Mouse (Mus musculus): Measurements from ENCODE around the gene Tssk1. TPM values are rescaled to one million over a fixed set of nuclear protein-coding genes. Genes with fewer than 3 reads are reported as not detected.

The Tssk1 gene
- polyA plus RNA-seq (2021; fragmentation: Nextera tagmentation) = not detected in 2 replicates
- long read RNA-seq, experiment 1 = 0 reads
- long read RNA-seq, experiment 2 = 0 reads

DNA sequence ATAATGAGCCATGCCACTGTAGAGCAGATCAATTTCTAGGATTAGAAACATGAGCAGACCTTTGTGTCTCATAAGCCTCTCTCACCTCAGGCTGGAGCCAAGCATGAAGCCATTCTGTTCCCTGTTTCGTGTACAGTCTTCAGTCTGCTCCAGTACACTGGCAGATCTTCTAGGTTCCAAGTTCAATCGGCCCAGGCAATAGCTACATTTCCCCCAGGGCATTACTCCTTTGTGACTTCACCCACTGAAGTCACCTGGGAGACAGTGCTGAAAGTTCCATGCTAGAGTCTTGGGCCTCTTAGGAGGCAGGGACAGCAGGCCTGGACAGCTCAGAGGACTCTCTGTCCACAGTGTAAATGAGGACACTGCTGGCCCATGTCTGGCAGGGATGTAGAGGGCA, at the start of gene Tssk1:
TSS of gene Tssk1 (plus strand) at position 301 of the 400 bp plus-strand sequence.

DNA sequence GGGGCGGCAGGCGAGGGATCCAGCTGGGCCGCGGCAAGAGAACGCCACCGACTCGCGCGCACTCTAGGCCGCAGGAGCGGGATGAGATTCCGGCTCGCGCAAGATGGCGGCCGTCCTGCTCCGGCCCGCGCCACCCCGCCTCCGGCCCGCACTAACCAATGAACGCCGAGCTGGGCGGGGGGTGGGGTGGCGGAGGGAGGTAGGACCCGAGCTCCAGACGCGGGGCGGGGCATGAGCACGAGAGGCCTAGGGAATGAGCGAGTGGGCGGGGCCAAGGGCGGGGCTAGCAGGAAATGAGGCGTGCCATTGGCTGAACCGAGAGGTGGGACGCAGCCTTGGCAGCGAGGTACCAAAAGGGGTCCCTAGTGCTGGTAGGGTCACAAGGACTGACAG, 2.5 kb upstream of the Tssk1 start, which contains the start of gene Gm20518:
TSS of gene Gm20518 (minus strand) at position 105 of the 393 bp plus-strand sequence.

DNA sequence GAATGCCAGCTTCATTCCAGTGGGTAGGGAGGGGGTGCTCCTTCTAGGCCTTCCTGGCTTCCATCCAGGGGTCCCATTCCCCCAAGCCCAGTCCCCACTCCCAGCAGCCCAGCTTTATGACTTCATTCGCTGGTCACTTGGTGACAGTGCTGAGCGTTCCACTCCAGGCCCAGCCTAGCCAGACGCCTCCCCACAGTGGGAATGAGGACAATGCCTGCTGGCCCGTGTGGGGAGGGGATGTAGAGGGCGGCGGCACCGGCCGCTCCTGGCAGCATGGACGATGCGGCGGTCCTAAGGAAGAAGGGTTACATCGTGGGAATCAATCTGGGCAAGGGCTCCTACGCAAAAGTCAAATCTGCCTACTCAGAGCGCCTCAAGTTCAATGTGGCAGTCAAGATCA, 4.4 kb downstream of the Tssk1 start, which contains the start of the genes Dgcr2 and Tssk2:
TSS of gene Dgcr2 (minus strand) at position 101 of the 400 bp plus-strand sequence.
TSS of gene Tssk2 (plus strand) at position 176 of the 400 bp plus-strand sequence.

DNA sequence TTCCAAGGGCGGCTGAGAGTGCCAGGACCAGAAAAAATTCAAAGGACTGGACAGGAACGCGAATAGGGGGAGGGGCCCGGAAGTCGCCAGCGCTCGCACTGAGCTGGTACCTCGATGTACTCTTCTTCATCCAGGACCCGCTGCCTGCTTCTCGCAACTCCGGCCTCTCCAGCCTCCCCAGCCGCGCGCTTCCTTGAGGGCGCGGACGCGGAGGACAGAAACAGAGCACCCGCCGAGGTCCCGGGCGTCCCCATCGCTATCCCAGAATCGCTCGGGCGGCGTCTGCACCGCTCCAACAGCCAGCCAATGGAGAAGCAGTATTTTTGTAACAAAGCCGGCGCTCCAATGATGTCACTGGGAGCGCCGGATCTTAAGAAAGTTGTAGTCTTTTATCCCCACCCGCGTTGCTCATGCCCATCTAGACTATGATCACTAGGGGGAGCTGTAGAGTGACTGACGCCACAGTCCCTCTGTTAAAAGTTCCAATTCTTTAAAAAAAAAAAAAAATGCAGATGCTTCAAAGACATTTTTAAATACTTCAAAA, 17.1 kb downstream of the Tssk1 start, which contains the start of gene Ess2:
TSS of gene Ess2 (minus strand) at position 297 of the 544 bp plus-strand sequence.

DNA sequence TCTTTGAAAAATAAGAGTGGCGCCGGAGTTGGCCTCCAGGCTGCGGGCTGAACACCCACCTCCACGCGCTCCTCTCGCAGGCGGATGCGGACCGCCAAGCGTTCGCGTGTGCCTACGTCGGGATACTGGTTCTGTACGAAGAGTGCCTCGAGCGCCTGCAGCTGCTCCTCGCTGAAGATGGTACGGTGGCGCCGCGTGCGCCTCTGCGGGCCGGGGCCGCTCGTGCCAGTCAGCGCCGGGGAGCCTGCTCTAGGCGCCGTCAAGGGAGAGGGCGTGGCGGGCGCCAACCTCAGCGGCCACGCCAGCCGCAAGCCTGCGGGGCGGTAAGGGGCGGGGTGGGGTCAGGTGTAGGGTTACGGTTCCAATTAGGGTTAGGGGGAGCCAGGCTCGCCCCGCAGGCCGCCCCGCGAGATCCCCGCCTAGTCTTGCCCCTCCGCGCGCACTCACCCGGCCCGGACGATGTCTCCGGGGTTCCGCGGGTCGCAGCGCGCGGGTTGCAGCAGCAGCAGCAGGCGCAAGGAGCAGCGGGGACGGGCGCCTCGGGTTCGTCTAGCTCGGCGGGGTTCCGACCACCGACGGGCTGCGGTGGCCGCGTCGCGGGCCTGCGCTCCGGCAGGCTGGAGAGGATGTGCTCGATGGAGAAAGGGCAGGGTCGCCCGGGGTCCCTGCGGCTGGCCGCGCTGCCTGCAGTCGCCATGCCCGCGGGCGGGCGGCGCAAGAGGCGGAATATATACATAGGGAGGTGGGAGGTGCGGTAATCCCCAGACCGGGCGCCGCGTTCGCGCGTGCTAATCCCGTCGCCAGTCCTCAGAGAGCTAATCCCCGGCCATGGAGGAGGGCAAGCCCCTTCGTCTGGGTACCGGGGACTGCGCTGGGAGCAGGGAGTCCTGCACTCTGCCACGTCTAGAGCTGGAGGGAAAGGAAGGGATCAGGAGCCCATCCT, 20.6 kb downstream of the Tssk1 start, which contains the start of gene Gsc2:
TSS of gene Gsc2 (minus strand) at position 753 of the 943 bp plus-strand sequence.

DNA sequence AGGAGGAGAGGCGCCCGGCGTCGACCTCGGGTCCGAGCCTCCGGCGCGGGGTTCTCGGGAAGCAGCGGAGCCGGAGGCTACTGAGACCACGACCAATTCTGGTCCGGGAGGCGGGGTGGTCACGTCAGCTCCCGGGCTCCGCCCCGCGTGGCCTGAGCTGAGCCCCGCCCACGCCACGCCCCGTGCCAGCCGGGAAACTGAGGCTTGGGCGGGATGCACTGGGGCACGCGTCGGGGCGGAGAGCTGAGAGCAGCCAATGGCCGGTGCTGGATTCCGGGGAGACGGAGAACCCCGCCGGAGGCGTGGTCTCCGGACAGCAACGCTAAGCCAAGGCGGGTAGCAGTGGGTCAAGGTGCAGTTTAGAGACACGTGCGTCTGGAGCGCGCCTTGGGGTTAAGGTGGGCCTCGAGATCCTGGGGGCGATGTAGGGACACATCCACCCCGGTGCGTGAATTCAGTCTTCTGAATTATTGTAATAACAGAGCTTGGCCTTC, 34.1 kb downstream of the Tssk1 start, which contains the start of gene Slc25a1:
TSS of gene Slc25a1 (minus strand) at position 133 of the 494 bp plus-strand sequence.

Other genes starting within 250 kb of the Tssk1 start
- 9.0 and 30.9 TPM in 2 replicates for gene Ccdc74a, start 247.8 kb upstream of the Tssk1 start, polyA plus RNA-seq (2021; fragmentation: Nextera tagmentation)
- 38.4 and 54.4 TPM in 2 replicates for gene Med15, start 161.3 kb upstream of the Tssk1 start, polyA plus RNA-seq (2021; fragmentation: Nextera tagmentation)
- gene Klhl22, start 134.6 kb upstream of the Tssk1 start, polyA plus RNA-seq (2021; fragmentation: Nextera tagmentation) = 75.3 and 87.1 TPM in 2 replicates
- 0.36 and 1.6 TPM in 2 replicates for gene Scarf2, start 96.9 kb upstream of the Tssk1 start, polyA plus RNA-seq (2021; fragmentation: Nextera tagmentation)
- 0.82 and 5.6 TPM in 2 replicates for gene B830017H08Rik, start 61.1 kb upstream of the Tssk1 start, polyA plus RNA-seq (2021; fragmentation: Nextera tagmentation)
- gene Car15, start 55.9 kb upstream of the Tssk1 start, polyA plus RNA-seq (2021; fragmentation: Nextera tagmentation) = 2.3 and 2.4 TPM in 2 replicates
- gene Gm20518, start 2.6 kb upstream of the Tssk1 start, polyA plus RNA-seq (2021; fragmentation: Nextera tagmentation) = 0.16 and 0.21 TPM in 2 replicates
- 64.2 and 70.9 TPM in 2 replicates for gene Dgcr2, start 4.3 kb downstream of the Tssk1 start, polyA plus RNA-seq (2021; fragmentation: Nextera tagmentation)
- not detected in 2 replicates for gene Tssk2, start 4.4 kb downstream of the Tssk1 start, polyA plus RNA-seq (2021; fragmentation: Nextera tagmentation)
- gene Ess2, start 17.1 kb downstream of the Tssk1 start, polyA plus RNA-seq (2021; fragmentation: Nextera tagmentation) = 16.3 and 17.7 TPM in 2 replicates
- gene Gsc2, start 20.8 kb downstream of the Tssk1 start, polyA plus RNA-seq (2021; fragmentation: Nextera tagmentation) = 0.19 TPM in 1 of 2 replicates, not detected in the other
- 57.7 and 68.3 TPM in 2 replicates for gene Slc25a1, start 34.0 kb downstream of the Tssk1 start, polyA plus RNA-seq (2021; fragmentation: Nextera tagmentation)
- gene Vpreb2, start 86.2 kb downstream of the Tssk1 start, polyA plus RNA-seq (2021; fragmentation: Nextera tagmentation) = not detected in 2 replicates
- gene Dgcr6, start 158.6 kb downstream of the Tssk1 start, polyA plus RNA-seq (2021; fragmentation: Nextera tagmentation) = 155 and 169 TPM in 2 replicates
- 45.3 and 63.1 TPM in 2 replicates for gene Prodh, start 196.0 kb downstream of the Tssk1 start, polyA plus RNA-seq (2021; fragmentation: Nextera tagmentation)
- 14.9 and 66.7 TPM in 2 replicates for gene Rtn4r, start 233.4 kb downstream of the Tssk1 start, polyA plus RNA-seq (2021; fragmentation: Nextera tagmentation)

Data from left cerebral cortex, adult 6 months (tissue).